Mouse (Mus musculus) MEL (cell line): Measurements from ENCODE around the gene Cblb.

Source experiments
- CTCF ChIP-seq, 3 experiments: IDR thresholded peaks in 2 of 3; conservative IDR thresholded peaks in 1 of 3; 2 replicates each; pipeline ENCODE4 v1.5.1; 2011 to 2012; ENCODE audit warnings: low read length in 3 of 3, low read depth in 2 of 3, mild to moderate bottlenecking in 2 of 3, improper control_type of control experiment in 1 of 3, inconsistent platforms in 1 of 3, mixed read lengths in 1 of 3, moderate library complexity in 1 of 3; ENCODE audit not compliant: control insufficient read depth in 1 of 3, insufficient read depth in 1 of 3, poor library complexity in 1 of 3, severe bottlenecking in 1 of 3
- GATA1 ChIP-seq: IDR thresholded peaks from 2 replicates; pipeline ENCODE4 v1.6.1; 2011; ENCODE audit warnings: low read depth, low read length, improper control_type of control experiment
- POLR2A ChIP-seq, 2 experiments: IDR thresholded peaks; 2 replicates each; pipeline ENCODE4 v1.6.1; 2011 to 2012; ENCODE audit warnings: low read length in 2 of 2, mild to moderate bottlenecking in 2 of 2, control low read depth in 1 of 2, improper control_type of control experiment in 1 of 2, low read depth in 1 of 2, moderate library complexity in 1 of 2; ENCODE audit not compliant: control insufficient read depth in 1 of 2, insufficient read depth in 1 of 2, poor library complexity in 1 of 2
- UBTF ChIP-seq: IDR thresholded peaks from 2 replicates; pipeline ENCODE4 v1.6.1; 2012; ENCODE audit warnings: low read depth, mild to moderate bottlenecking, inconsistent platforms, low read length, improper control_type of control experiment, moderate library complexity, borderline replicate concordance; ENCODE audit not compliant: insufficient read depth
- USF2 ChIP-seq, 2 experiments: IDR thresholded peaks; 2 replicates each; pipeline ENCODE4 v1.6.1; 2011 to 2012; ENCODE audit warnings: improper control_type of control experiment in 2 of 2, low read length in 2 of 2, borderline replicate concordance in 1 of 2, inconsistent platforms in 1 of 2, low read depth in 1 of 2, mild to moderate bottlenecking in 1 of 2; ENCODE audit not compliant: insufficient read depth in 1 of 2

GRCm38 (mm10) chr16:52210844-52211606 lies 180.0 kb downstream of the Cblb start:
- TF ChIP-seq UBTF: no peak
- no peak for TF ChIP-seq GATA1
- no peak for TF ChIP-seq POLR2A (IDR thresholded peaks at IDR 0.05; ENCODE audit: control insufficient read depth in 1 of 2, insufficient read depth in 1 of 2, low read depth in 1 of 2, low read length in 2 of 2, poor library complexity in 1 of 2)
- TF ChIP-seq USF2 (IDR thresholded peaks at IDR 0.05; ENCODE audit: borderline replicate concordance in 1 of 2, insufficient read depth in 1 of 2, low read depth in 1 of 2, low read length in 2 of 2): no peak
- no peak for TF ChIP-seq CTCF (IDR thresholded peaks at IDR 0.05 in 2 of 3, conservative IDR thresholded peaks at IDR 0.05 in 1 of 3; ENCODE audit: control insufficient read depth in 1 of 3, insufficient read depth in 1 of 3, low read depth in 2 of 3, low read length in 3 of 3, poor library complexity in 1 of 3, severe bottlenecking in 1 of 3)
